In genomic region chr14:54544703-54545102, GRCm38 (mm10) we compare ENCODE assay signal across 16 mouse cellular contexts.
"Had no signal": no experiment of that assay in that cellular context is flagged by ENCODE, and none has a peak within 500 bp of the region (broad histone marks: within the 10 kb centered on the region; RNA-seq: fewer than 3 reads in every experiment).

No protein-coding gene starts in this region.

- H3K4me3 ChIP-seq: neural tube, embryonic 13.5 days; neural tube, embryonic 15.5 days; stomach, embryonic 15.5 days had no signal

- H3K27me3 ChIP-seq: neural tube, embryonic 13.5 days; neural tube, embryonic 15.5 days; stomach, embryonic 15.5 days had no signal

- H3K9ac ChIP-seq: neural tube, embryonic 13.5 days; neural tube, embryonic 15.5 days; stomach, embryonic 15.5 days had no signal

- H3K9me3 ChIP-seq: neural tube, embryonic 13.5 days; neural tube, embryonic 15.5 days; stomach, embryonic 15.5 days had no signal

- H3K27ac ChIP-seq: neural tube, embryonic 13.5 days; neural tube, embryonic 15.5 days; stomach, embryonic 15.5 days; stomach, postnatal 0 days had no signal

- H3K4me2 ChIP-seq: neural tube, embryonic 13.5 days; neural tube, embryonic 15.5 days; stomach, embryonic 15.5 days had no signal

- DNase-seq: retina, postnatal 1 day; right cerebral cortex, adult 18-20 months; right cerebral cortex, postnatal 14 days; right cerebral cortex, postnatal 25 days; right cerebral cortex, postnatal 4 days; spleen, adult 18-20 months; thymus, adult 18-20 months; thymus, adult 2 months; thymus, postnatal 14 days; thymus, postnatal 25 days; thymus, postnatal 36 days; thymus, postnatal 4 days had no signal

- H3K4me1 ChIP-seq: neural tube, embryonic 13.5 days; neural tube, embryonic 15.5 days; stomach, embryonic 15.5 days had no signal
